Mouse (Mus musculus) neural tube, embryonic 12.5 days (tissue): ENCODE data around the gene Apba2. TPM values are rescaled to one million over a fixed set of nuclear protein-coding genes. Genes with fewer than 3 reads are reported as not detected.

ENCODE experiments used
- ATAC-seq: fragments of 200-750 bp; cut with Nextera tagmentation; 2 replicates; pipeline ENCODE4 v1.8.0; 2017; ENCODE audit warnings: low read depth, mild to moderate bottlenecking, moderate TSS enrichment, moderate library complexity; ENCODE audit not compliant: low FRiP score
- H3K27ac ChIP-seq: fragments of 300-500 bp; sonication (generic); 2 replicates; pipeline ENCODE4 v1.5.1; 2016
- H3K27me3 ChIP-seq: fragments of 300-500 bp; sonication (generic); replicated peaks from 2 replicates; pipeline ENCODE4 v1.6.1; 2016; ENCODE audit warnings: mild to moderate bottlenecking
- H3K36me3 ChIP-seq: fragments of 300-500 bp; sonication (generic); 2 replicates; pipeline ENCODE4 v1.6.1; 2016; ENCODE audit warnings: mild to moderate bottlenecking
- H3K4me1 ChIP-seq: fragments of 300-500 bp; sonication (generic); 2 replicates; pipeline ENCODE4 v1.6.1; 2016
- H3K4me2 ChIP-seq: fragments of 300-500 bp; sonication (generic); replicated peaks from 2 replicates; pipeline ENCODE4 v1.6.1; 2016; ENCODE audit warnings: mild to moderate bottlenecking
- H3K4me3 ChIP-seq: fragments of 300-500 bp; sonication (generic); 2 replicates; pipeline ENCODE4 v1.5.1; 2016
- H3K9ac ChIP-seq: fragments of 300-500 bp; sonication (generic); 2 replicates; pipeline ENCODE4 v1.6.1; 2016; ENCODE audit warnings: mild to moderate bottlenecking
- H3K9me3 ChIP-seq: fragments of 300-500 bp; sonication (generic); 2 replicates; pipeline ENCODE4 v1.6.1; 2016; ENCODE audit warnings: mild to moderate bottlenecking
- WGBS: fragments of 180-500 bp; shearing (Covaris S2); methylation state at CpG from one replicate; pipeline ENCODE4 v1.1.7; 2016; 5-methylcytosine and 5-hydroxymethylcytosine counted together
- polyA plus RNA-seq: library from polyadenylated mRNA; unstranded; fragments of >200 nt; fragmentation: Nextera tagmentation; extraction: Ambion mirVana; gene quantifications from 2 replicates; pipeline ENCODE4 v1.2.1, GENCODE M21; 2016

Gene Apba2
- polyA plus RNA-seq, 1 experiment from 2014 or later = 159 TPM

DNA sequence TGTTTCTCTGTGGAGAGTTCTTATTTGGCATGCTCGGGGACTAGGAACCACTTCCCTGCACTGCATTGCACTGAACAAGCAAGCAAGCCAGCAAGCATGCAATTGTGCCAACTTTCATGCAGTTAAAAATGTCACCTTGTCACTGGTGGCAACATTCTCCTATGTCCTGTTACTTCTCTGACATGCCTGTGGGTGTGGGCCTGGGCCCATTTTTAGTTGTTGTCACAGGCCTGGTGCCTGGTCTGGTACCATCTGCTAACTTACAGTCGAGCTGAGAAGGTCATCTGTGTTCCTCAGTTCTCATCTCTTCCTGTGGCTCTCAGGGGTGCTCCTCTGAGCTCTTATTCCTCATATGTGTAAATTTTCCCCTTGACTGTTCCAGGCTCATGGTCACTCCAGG lies 33.8 kb downstream of the Apba2 start:
- peaks cover 4% of the 10 kb centered on the region; the same call in 1 of the 2 replicates for H3K36me3 ChIP-seq
- H3K4me2 ChIP-seq = no peak overlapping the region
- no peak overlapping the region for H3K9ac ChIP-seq
- no peak for ATAC-seq
- H3K4me3 ChIP-seq = no peak overlapping the region
- no peak overlapping the region for H3K27ac ChIP-seq
- no peaks in the 10 kb centered on the region for H3K9me3 ChIP-seq
- no peaks in the 10 kb centered on the region for H3K27me3 ChIP-seq
- H3K4me1 ChIP-seq = peaks cover 14% of the 10 kb centered on the region
- 90% methylated on average over 2 of the region's 2 CpGs for WGBS

DNA sequence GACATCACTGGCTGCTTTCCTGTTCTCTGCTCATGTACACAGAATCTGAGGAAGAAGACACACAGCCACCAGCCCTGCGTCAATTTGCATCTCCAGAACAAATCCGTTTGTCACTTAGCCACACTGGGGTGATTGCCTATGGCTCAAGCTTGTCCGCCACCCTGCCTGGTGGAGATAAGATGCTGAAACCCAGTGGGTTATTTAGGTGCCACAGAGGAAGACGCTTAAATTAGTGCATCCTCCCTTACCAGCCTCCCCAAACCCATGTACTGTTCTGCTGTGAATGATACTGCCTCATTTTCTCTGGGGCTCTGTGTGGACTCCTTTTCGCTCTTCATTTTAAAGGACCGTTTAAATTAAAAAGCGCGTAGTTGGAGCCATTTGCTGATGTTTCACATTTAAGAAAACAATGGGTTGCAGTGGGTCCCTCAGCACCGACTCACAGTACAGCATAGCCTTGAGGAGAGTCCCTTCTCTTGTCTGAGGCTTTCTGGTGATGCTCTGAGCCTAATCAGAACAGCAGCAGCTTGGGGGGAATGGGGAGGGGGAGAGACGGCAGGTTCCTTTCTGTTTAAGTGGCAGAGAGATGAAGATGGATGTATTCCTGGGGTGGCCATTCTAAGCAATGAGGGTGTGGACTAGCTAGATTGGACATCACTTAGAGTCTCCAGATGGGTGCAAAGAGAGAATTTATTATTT lies 38.1 kb downstream of the Apba2 start:
- H3K36me3 ChIP-seq = no peaks in the 10 kb centered on the region; the same call in 1 of the 2 replicates
- 43% methylated on average over 10 of the region's 10 CpGs for WGBS
- peak; percentile 66; the same call in 1 of the 2 replicates for ATAC-seq
- no peak overlapping the region for H3K4me2 ChIP-seq
- H3K27ac ChIP-seq = 0 out of 2 replicates have a peak overlapping the region, but pooled peaks have one; percentile 1
- H3K9me3 ChIP-seq = no peaks in the 10 kb centered on the region
- peaks cover 10% of the 10 kb centered on the region; the same call in 1 of the 2 replicates for H3K4me1 ChIP-seq
- no peak overlapping the region for H3K4me3 ChIP-seq
- H3K9ac ChIP-seq = no peak overlapping the region
- H3K27me3 ChIP-seq = no peaks in the 10 kb centered on the region

DNA sequence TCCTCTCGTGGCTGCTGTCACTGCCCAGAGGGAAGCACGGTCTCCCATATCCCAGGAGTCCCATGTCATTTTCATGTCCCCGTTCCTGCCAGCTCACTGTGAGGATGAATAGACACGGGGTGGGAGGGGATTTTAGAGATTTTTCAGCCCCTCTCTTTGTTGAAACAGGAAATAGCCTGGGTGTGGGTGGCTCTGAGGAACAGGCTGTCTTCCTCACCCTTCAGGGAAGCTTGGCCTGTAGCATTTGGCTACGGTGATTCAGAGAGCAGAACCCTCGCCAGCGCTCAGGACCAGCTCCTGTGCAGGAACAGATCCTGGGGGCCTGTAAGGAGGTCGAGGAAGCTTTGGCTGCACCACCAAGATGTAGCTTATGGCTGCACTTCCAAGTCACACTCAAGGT lies 45.3 kb downstream of the Apba2 start:
- Histone ChIP-seq H3K36me3 (no peaks in the 10 kb centered on the region), H3K4me1 (peaks cover 5% of the 10 kb centered on the region; the same call in 1 of the 2 replicates), H3K27ac (no peak overlapping the region), H3K9ac (no peak overlapping the region), H3K9me3 (no peaks in the 10 kb centered on the region), H3K27me3 (no peaks in the 10 kb centered on the region), H3K4me2 (no peak overlapping the region), H3K4me3 (no peak overlapping the region)
- 77% methylated on average over 8 of the region's 8 CpGs for WGBS
- no peak for ATAC-seq

DNA sequence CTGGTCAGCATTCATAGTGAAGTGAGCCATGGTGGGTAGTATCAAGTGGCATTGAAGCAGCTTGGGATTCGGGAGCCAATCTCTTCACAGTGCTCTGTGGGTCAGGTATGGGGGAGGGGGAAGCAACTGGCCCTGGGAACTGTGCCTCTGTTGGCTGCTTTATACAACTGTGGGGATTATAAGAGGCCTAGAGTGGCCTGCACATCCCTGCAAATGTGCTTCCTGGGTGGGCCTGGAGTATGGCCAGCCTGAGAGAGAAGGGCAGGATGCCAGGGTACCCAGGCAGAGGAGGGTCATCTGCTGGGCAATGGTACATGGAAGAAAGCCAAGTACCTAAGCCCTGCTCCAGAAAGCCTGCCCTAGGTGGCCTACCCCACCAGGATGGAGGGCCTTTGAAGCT lies 49.4 kb downstream of the Apba2 start:
- Histone ChIP-seq H3K27me3 (no peaks in the 10 kb centered on the region), H3K4me3 (no peak overlapping the region), H3K4me1 (peaks cover 5% of the 10 kb centered on the region; the same call in 1 of the 2 replicates), H3K9ac (no peak overlapping the region), H3K9me3 (no peaks in the 10 kb centered on the region), H3K36me3 (peaks cover 4% of the 10 kb centered on the region; the same call in 1 of the 2 replicates), H3K27ac (no peak overlapping the region), H3K4me2 (no peak overlapping the region)
- 65% methylated on average over 1 of the region's 1 CpGs for WGBS
- 0 out of 2 replicates have a peak, but pooled peaks have one; percentile 27 for ATAC-seq

DNA sequence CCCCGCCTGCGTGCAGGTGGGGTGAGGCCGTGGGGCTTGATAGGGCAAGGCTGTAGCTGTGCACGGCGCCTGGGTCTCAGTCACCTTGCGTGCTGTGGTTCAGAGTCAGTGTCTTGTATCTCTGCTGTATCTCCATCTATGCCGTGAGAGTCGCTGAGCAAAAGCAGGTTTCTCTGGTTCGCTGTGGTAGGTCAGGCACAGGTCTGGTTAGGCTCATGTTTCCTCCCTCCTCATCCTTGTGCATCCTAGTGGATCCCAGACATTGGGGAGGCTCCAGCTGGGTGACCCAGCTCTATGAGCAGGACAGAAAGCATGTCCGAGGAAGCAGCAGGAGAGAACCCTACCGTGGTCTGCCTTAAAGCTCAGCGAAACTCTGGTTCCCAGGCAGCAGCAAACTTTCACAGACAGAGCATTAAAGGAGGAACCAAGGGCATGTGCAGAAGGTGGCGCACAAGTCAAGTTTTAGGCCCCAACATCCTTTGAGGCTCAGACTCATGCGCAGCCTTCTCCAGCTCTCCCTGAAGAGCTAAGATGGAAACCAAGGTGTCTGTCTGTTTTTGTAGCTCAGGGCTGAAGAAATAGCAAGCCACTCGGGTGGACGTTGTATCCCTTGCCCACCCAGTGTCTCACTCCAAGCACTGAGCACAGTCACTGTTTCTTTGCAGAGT lies 51.2 kb downstream of the Apba2 start:
- H3K36me3 ChIP-seq = peaks cover 6% of the 10 kb centered on the region; the same call in 1 of the 2 replicates
- no peak overlapping the region for H3K4me2 ChIP-seq
- H3K9me3 ChIP-seq = no peaks in the 10 kb centered on the region
- H3K9ac ChIP-seq = no peak overlapping the region
- ATAC-seq = no peak
- no peak overlapping the region for H3K4me3 ChIP-seq
- WGBS = 89% methylated on average over 13 of the region's 16 CpGs
- peaks cover 5% of the 10 kb centered on the region; the same call in 1 of the 2 replicates for H3K4me1 ChIP-seq
- H3K27me3 ChIP-seq = no peaks in the 10 kb centered on the region
- no peak overlapping the region for H3K27ac ChIP-seq

DNA sequence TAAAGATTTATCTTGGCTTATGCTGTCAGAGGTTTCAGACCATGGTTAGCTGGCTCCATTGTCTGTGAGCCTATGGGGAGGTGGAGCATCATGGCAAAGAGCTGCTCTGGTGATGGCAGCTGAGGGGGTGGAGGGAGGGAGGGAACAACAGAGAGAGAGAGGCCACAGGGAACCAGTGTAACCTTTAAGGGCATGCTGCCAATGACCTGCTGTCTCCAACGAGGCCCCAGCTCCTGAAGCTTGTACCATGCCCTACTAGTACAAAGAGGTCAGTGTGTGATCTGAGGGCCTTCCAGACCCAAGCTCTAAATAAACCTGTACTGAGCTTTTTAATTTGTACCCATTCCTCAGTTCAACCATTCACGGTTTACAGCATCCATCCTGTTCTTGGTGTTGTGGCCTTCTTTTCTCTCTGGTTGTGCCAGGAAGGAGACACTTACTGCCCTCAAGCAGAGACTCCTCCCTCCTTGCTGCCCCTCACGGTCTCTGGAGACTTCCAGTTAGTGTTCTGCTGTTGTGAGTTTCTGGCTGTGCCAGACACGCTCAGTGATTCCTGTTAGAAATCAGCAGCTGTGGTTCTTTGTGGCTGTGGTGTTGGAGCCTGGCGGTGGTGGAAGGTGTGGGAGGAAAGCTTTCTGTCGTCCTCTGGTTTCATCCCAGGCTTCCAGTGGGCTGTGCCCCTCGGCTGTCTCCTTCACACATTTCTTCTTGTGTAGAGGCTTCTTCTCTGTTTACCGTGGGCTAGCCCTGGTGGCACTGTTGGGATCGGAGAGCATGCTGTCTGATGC lies 60.4 kb downstream of the Apba2 start:
- no peak overlapping the region for H3K4me2 ChIP-seq
- 73% methylated on average over 9 of the region's 9 CpGs for WGBS
- no peak for ATAC-seq
- H3K9ac ChIP-seq = no peak overlapping the region
- peaks cover 21% of the 10 kb centered on the region; the same call in 1 of the 2 replicates for H3K4me1 ChIP-seq
- peaks cover 6% of the 10 kb centered on the region; the same call in 1 of the 2 replicates for H3K36me3 ChIP-seq
- H3K9me3 ChIP-seq = no peaks in the 10 kb centered on the region
- no peak overlapping the region for H3K4me3 ChIP-seq
- no peaks in the 10 kb centered on the region for H3K27me3 ChIP-seq
- H3K27ac ChIP-seq = no peak overlapping the region

DNA sequence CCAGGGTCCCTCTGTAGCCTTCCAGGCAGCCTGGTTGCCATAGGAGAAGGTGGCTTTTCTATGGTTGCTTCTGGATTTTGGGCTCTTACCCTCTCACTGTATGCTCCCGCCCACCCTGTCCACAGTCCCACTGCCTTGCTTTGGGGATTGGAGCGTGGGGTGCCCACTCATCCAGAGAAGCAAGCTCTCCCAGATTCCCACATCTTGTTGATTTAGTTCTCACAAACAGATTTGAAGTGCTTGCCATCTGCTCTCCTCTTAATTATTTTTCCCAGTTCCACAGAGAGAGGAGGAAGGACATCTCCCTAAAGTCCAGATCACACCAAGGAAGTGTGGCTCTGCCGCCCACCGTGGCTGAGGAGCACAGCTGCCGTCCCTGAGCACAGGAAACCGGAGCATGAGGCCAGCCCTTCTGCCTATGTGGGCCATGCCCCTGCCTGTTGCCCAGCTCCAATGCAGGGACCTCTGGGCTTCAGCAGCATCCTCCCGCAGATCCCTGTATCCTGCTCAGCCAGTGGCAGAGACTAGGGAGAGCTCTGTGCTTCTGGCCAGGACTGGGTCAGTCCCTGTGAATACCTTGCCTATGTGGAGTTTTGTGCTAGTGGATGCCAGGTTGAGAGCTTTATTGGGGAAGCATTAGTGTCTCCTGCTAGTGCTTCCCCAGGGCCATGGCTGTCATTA lies 63.5 kb downstream of the Apba2 start:
- ATAC-seq = no peak
- no peak overlapping the region for H3K9ac ChIP-seq
- no peaks in the 10 kb centered on the region for H3K27me3 ChIP-seq
- no peak overlapping the region for H3K27ac ChIP-seq
- WGBS = 70% methylated on average over 7 of the region's 7 CpGs
- no peak overlapping the region for H3K4me2 ChIP-seq
- no peak overlapping the region for H3K4me3 ChIP-seq
- no peaks in the 10 kb centered on the region for H3K9me3 ChIP-seq
- peaks cover 30% of the 10 kb centered on the region; the same call in 1 of the 2 replicates for H3K4me1 ChIP-seq
- H3K36me3 ChIP-seq = no peaks in the 10 kb centered on the region; the same call in 1 of the 2 replicates

DNA sequence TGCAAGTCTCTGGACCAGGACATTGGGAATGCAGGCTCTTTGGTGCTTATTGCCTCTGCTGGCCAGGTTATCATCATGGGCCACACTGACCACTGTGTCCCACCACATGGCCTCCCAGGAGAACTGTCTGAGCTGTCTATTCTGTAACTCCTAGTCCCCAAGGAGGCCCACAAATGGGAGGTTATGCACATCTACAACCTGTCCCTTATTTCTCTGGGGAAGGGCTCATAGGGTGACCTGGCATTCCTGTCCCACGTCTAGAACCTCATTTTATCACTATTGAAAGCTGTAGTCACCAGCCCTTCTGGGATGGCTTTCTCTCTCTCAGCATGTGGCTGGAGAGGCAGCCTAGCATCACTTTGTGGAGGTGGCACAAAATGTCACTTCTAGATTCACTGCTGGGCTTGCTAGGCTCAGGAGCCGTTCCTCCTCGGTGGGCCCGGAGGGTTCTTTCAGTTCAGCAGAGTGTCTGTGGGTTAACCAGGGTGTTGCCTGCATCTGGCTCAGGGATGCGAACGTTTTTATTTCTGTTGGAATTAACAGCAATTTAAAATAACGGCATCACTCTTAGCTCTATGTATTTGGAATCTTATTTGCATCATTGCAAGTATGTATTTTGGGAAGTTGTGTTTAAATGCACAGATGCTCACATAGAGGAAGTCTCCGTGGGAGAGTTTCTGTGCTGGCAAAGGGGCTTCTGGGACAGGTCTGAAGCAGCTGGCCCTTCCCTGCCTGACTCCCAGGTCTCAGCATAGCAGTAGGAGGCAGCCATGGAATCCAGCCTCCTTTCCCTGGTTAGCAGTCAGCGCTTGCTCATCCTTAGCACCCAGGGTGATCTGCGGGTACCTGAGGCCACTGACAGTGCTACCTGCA lies 65.1 kb downstream of the Apba2 start:
- H3K27me3 ChIP-seq = no peaks in the 10 kb centered on the region
- no peak overlapping the region for H3K27ac ChIP-seq
- H3K4me3 ChIP-seq = no peak overlapping the region
- H3K9me3 ChIP-seq = no peaks in the 10 kb centered on the region
- no peak overlapping the region for H3K4me2 ChIP-seq
- peaks cover 26% of the 10 kb centered on the region; the same call in 1 of the 2 replicates for H3K4me1 ChIP-seq
- no peak overlapping the region for H3K9ac ChIP-seq
- 80% methylated on average over 10 of the region's 10 CpGs for WGBS
- H3K36me3 ChIP-seq = no peaks in the 10 kb centered on the region; the same call in 1 of the 2 replicates
- ATAC-seq = no peak

DNA sequence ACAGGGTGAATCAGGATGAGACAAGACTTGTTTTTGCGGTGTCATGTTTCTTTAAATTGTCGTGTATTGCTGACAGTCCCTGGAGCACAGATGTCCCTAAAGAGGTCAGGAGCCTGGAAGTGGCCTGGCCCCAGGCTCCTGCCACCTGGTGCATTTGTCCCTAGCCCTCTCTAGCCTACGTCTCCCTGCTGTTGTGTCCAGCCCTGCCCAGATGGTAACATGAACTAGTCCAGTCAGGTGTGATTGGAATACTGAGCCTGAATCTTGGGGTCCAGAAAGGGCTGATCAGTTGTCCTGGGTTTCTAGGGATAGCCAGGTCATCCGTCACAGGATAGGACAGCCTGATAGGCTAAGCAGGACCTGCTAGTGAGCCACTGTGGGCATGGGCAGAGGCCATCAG lies 67.2 kb downstream of the Apba2 start:
- no peak for ATAC-seq

DNA sequence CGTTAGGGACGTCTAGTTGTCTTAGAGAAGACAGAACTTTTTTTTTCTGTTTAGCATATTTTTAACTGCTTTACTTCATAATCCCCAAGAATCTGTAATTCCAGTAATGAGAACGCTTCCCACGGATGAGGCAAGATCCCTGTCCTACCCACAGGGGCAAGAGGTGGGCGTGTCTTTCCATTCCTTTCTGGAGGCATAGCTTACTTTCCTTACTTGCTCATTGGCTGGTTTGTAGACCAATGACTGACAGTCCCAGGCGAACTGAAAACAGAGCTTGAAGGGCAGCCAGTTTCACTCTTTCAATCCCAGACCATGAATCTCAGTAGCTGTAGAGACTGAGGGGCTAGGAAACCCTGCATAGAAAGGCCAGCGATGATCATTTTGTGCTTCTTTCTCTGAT lies 68.2 kb downstream of the Apba2 start:
- Histone ChIP-seq H3K4me2 (no peak overlapping the region), H3K4me1 (peaks cover 18% of the 10 kb centered on the region; the same call in 1 of the 2 replicates), H3K27me3 (no peaks in the 10 kb centered on the region), H3K27ac (no peak overlapping the region), H3K9ac (no peak overlapping the region), H3K4me3 (no peak overlapping the region), H3K9me3 (no peaks in the 10 kb centered on the region), H3K36me3 (no peaks in the 10 kb centered on the region; the same call in 1 of the 2 replicates)
- no peak for ATAC-seq
- WGBS = 63% methylated on average over 7 of the region's 7 CpGs

More for the DNA sequence above, 67.2 kb downstream of the Apba2 start:
- no peaks in the 10 kb centered on the region for H3K27me3 ChIP-seq
- H3K4me1 ChIP-seq = peaks cover 21% of the 10 kb centered on the region; the same call in 1 of the 2 replicates
- no peaks in the 10 kb centered on the region for H3K9me3 ChIP-seq
- H3K4me2 ChIP-seq = no peak overlapping the region
- no peaks in the 10 kb centered on the region; the same call in 1 of the 2 replicates for H3K36me3 ChIP-seq
- H3K4me3 ChIP-seq = no peak overlapping the region
- 51% methylated on average over 4 of the region's 4 CpGs for WGBS
- no peak overlapping the region for H3K27ac ChIP-seq
- H3K9ac ChIP-seq = no peak overlapping the region

DNA sequence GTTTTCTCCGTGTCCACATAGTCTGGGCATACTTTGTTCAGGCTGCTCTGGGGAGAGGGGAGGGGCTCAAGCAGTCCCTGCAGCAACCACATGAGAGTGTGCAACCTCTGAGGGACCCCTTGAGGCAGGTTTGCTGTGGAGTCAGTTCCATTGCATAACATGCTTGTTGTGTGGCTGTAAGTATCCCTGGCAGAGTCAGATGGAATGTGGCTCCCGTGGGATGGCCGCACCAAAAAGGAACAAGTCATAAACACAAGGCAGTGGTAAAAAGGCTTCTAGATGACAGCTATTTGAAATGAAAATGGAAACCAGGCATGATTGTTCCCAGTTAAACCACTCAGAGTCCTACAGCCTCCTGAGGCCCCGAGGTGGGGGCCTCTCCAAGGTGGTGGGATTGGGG lies 69.4 kb downstream of the Apba2 start:
- Histone ChIP-seq H3K9ac (no peak overlapping the region), H3K4me1 (peaks cover 10% of the 10 kb centered on the region; the same call in 1 of the 2 replicates), H3K27me3 (no peaks in the 10 kb centered on the region), H3K9me3 (no peaks in the 10 kb centered on the region), H3K4me3 (no peak overlapping the region), H3K27ac (no peak overlapping the region), H3K4me2 (no peak overlapping the region), H3K36me3 (no peaks in the 10 kb centered on the region; the same call in 1 of the 2 replicates)
- no peak for ATAC-seq
- 91% methylated on average over 4 of the region's 4 CpGs for WGBS
